Mouse (Mus musculus): ENCODE results near the gene Gstm7. TPM values are rescaled to one million over a fixed set of nuclear protein-coding genes. Genes with fewer than 3 reads are reported as not detected.
"Not testable (repeated sequence)": the region's sequence is repeated elsewhere in the genome, so short reads cannot be mapped to it uniquely, and the experiment has no call there.

Gene Gstm7
- total RNA-seq, 2 experiments from 2014 or later: 91.2 to 99.8 TPM

DNA sequence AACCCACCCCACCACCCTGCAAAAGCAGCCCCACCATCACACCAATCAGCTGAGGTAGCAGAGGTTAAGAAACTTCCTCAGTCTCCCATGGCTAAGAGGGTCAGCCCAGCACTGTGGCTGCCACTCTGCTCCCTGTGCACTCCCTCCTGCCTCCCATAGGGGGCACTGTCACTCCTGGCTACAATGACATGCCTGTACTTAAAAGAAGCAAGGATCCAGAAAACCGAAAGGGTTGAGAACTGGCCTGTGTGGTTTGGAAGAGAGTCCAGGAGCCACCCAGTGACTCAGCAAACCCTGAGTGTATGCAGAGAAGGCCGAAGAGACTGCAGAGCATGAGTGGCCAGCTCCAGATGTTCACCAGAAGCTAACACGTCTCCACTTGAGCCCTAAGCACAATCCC is 7.8 kb upstream of the Gstm7 start:
- DNase-seq (ENCODE audit: low spot score in 2 of 2): peak; percentile 52 to 60

DNA sequence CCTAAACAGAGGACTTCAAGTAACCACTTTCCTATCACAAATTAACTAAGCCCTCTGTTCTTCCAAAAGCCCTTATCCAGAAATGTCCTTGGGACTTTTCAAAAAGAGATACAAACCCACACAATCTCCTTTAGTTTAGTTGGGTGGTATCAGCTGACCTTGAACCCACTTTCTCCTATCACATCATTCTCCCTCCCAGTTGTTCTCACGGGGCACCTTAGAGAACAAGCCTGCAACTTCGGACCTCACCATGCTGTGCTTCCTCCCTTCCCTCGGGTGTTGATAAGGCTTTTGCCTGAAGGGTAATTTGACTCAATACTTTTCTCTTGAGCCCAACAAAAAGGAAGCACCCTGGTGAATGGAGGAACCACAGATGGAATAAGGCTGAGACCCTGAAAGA is 4.3 kb upstream of the Gstm7 start:
- DNase-seq (ENCODE audit: low spot score in 2 of 2): no peak

DNA sequence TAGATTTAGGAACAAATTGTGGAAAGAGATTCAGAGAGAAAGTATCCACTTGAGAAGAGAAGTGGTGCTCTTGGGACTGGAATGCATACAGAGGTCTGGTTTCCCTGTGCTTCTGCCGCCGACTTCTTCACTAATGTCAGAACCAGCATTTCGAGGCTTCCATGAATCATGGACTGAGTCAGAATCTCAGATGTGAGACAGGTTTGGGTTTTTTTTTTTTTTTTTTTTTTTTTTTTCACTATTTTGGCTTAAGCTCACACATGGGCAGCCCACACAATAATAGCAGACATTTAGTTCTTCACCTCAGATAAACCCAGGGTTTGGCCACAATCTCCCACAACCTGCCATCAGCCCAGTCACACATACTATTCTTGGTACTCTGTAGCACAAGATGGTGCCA is 3.7 kb upstream of the Gstm7 start:
- no peak for DNase-seq (ENCODE audit: low spot score in 2 of 2)

DNA sequence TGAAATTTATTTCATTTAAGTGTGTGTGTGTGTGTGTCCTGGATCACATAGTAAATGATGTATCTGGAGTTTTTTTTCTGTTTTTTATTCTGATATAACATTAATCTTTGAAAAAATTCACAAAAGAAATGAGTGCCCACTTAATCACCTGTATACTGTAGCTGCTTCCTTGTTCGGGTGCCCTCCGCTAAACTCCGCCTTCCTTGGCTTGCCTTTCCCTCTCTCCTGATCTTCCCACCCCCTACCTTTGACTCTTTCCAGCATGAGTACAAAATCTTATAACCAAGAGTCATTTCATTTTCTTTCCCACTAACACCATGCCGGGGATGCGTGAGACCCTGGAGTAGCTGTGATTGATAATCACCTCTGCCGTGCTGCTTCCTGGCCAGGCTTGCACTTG is 511 bp upstream of the Gstm7 start:
- no peak for DNase-seq (ENCODE audit: low spot score in 2 of 2)

DNA sequence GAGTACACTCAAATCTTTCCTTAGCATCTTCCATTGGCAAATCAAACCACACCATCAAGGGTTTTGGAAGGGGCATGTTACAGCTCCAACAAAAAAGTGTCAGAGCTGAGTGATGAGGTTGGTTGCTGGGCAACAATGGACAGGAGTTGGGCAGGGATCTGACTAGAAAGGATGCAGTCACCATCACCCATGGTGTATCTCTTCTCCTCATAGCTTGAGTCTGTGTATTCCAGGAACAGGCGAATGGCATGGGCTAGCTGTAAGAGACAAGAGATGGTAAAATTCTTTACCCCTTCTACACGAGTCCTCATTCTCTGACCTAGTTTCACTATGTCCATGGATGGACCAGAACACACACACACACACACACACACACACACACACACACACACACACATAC is 483 bp downstream of the Gstm7 start:
- DNase-seq (ENCODE audit: low spot score in 2 of 2): no peak

DNA sequence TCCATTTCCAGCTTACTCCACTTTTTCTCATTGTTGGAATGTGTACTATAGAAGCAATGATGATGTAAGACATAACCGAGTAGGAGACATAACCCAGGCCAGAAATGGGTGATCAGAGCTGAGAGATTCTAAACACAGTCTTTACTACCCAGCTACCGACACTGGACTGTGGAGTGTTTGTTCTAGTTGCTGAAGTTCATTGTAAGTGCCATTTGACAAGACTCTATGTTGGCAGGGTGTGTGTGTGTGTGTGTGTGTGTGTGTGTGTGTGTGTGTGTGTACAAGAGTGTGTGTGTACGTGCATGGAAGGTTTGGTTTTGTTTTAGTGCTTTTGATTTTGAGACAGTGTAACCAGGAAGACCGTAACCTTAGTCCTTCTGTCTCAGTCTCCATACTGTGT is 1.9 kb downstream of the Gstm7 start:
- no peak for DNase-seq (ENCODE audit: low spot score in 2 of 2)

DNA sequence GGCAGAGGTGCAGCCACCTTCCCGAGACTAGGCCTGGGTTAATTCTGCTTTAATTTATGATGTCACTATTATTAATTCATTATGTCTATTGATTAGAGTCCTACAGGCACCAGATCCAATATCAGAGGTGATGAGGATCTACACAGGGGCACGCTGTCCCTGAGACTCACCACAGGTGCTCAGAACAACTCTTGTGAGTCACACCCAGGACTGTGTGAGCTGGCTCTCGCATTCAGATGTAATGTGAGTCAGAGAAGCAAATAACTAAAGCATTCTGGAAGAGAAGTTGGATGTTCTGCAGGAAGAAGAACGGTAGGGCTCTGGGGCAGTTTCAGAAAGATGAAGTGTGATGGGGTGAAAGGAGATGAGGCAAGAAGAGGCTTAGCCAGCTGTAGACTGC is 2.4 kb downstream of the Gstm7 start:
- no peak for DNase-seq (ENCODE audit: low spot score in 2 of 2)

DNA sequence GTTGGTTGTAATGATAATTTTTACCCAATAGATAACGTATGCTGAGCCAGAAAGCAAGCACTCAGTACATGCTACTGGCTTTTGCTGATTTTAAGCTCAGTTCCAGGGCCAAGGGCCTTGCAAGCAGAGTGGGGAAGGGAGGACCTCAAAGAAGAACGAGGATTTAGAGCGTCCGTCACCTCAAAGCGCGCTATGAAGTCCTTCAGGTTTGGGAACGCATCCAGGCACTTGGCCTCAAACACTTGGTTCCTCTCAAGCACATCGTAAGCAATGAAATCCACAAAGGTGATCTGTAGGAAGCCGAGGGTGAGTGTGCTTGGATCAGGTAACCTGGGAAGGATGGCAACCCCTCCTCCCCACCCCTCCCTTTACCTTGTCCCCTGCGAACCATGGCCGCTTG is 2.9 kb downstream of the Gstm7 start:
- no peak for DNase-seq (ENCODE audit: low spot score in 2 of 2)

DNA sequence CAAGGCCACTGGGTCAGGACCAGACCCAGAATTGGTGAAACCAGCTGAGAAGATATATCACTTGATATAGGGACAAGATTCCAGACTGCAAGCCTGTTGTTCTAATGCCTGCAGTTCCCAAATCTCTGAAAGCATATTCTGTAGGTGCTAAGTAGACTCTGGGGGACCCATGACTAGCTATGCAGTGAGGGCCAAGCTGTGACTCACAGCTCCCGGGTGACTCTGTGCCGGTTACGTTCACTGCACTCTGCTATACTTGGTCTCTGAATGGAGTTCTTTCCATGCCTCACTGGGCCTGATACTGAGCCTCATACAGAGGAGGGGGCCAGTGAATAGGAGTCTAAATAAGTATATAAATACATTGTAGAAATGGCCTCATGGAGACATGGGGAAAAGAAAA is 3.8 kb downstream of the Gstm7 start:
- DNase-seq (ENCODE audit: low spot score in 2 of 2): no peak

DNA sequence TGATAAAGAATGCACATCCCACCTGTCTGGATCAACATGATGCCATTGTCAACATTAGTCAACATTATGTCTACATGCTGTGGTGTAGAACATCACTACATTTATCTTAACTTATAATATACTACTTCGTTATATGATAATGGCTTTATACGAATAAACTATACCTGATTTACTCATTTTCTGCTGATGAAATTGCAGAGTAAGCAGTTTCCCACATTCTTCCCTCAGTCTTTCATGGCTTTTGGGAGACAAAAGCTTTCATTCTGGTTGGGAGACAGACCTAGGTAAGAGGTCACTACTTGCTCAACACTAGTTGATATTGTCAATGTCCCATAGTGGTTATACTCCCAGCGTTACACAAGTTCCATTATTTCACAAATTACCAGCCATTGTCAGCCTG is 6.3 kb downstream of the Gstm7 start:
- DNase-seq (ENCODE audit: low spot score in 2 of 2): no peak

DNA sequence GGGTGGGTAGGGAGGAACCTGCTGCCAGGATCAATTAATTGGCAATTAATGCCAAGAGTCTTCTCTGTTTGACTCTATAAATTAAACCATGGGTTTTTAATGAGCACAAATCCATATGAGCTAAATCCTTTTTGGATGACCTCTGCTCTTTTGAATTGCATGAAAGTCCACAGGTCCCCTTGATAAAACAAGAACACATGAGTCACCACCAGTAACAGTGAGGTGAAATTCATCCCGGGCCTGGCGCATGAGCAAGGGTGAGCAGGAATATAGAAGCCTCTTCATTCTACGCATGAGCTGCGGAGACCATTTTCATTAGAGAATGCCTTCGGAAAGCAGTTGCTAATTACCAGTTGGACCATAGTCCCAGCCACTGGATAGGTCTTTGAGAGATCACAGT is 11.3 kb downstream of the Gstm7 start:
- DNase-seq (ENCODE audit: low spot score in 2 of 2): no peak

DNA sequence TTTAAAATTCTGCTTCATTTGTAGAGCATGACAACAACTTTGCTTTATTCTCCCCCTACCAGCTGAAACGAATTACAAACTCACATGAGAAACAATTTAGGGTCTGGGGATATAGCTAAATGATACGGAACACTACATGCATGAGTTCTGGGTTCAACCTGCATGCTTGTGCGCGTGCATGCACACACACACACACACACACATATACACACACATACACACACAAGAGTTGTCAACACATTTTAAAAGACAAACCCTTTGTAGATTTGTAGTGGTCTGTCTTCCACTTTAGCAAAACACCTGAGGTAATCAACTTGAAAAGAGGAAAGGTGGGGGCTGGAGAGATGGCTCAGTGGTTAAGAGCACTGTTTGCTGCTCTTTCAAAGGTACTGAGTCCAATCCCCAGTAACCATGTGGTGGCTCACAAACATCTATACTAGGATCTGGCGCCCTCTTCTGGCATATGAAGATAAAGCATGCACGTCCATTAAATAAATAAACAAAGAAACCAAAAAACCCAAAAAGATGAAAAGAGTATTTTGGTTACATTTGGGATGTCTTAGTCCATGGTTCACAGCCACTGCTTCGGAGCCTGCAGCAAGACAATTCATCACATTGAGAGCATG is 13.7 kb downstream of the Gstm7 start:
- peak; percentile 54 to 77 for DNase-seq (ENCODE audit: low spot score in 2 of 2)

DNA sequence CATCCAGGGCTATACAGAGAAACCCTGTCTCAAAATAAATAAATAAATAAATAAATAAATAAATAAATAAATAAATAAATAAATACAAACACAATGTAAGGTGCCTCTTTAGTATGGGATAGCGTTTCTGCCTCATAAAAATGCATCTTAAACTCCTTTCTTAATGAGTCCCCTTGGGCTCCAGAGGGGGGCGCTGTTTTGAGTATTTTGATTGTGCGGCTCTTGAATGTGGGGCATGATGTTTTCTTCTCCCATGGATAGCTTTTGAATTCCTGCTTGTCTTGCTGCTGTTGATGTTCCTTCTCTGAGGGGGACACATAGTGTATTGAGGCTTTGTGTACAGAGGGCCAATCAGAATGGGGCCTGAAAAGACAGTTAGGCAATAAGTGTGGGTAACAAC is 14.5 kb downstream of the Gstm7 start:
- no peak for DNase-seq (ENCODE audit: low spot score in 2 of 2)

DNA sequence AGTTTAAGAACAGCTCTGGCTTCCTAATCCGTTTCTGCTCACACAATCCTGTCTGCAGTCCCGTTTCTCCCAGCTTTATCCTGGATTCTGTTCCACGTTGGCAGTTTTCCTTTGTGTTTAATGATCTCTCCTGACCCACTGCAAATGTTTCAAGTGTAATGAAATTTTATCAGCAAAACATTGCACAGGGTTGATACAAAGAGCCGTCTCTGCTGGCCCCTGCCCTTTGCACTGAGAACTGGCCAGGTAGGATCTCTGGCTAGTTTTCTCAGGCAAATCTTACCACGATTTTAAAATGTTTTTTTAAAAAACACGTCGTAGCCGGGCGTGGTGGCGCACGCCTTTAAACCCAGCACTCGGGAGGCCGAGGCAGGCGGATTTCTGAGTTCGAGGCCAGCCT is 14.9 kb downstream of the Gstm7 start:
- no peak for DNase-seq (ENCODE audit: low spot score in 2 of 2)

DNA sequence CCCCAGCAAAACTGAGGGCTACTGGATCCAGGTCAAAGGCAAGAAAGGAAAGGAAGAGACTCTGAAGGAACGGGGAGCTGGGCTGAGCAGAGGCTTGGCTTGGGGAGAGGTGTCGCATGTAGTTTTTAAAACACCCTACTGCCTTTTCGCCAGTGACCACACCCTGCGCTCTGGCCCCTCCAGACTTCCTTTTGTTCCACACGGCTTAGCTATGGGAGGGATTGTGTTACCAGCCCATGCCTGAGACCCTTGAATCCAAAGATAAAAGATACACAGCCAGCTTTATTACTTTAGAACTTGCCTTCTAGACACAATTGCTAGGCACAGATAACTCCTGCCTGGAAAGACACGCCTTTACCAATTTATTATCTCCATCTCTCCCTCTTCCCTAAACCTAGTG is 25.7 kb downstream of the Gstm7 start:
- no peak for DNase-seq (ENCODE audit: low spot score in 2 of 2)

DNA sequence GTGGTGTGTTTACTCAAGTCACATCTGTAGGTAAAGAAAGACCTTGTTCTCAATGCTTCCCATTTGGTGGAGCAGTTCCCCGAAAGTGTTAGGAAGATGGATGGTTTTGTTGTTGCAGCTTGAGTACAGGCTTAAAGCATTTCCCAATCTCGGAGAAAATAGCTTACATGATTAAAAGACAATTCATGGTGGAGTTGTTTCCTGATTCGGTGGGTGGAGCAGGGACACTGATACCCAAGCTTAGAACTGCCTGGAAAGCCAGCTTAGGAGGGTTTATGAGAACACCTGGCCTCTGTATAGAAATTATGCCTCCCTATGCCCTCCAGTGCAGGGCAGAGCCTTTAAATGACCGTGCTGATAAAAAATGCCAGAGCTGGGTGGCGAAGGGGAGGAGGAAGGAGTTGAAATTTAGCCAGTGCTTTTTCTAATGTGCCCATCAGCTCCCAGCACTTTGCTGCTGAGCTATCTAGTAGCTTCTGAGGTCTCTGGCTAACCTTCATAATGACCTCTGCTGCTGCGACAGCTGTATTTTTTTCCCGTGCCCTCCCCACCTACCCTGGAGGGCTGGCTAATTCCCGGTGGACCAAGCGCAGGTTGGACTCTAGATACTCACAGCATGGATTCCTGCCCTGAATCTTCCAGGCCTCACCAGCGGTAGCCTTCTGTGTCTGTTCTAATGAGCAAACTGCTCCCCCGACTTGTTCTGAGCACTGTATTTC is 30.5 kb downstream of the Gstm7 start:
- no peak for DNase-seq (ENCODE audit: low spot score in 2 of 2)

DNA sequence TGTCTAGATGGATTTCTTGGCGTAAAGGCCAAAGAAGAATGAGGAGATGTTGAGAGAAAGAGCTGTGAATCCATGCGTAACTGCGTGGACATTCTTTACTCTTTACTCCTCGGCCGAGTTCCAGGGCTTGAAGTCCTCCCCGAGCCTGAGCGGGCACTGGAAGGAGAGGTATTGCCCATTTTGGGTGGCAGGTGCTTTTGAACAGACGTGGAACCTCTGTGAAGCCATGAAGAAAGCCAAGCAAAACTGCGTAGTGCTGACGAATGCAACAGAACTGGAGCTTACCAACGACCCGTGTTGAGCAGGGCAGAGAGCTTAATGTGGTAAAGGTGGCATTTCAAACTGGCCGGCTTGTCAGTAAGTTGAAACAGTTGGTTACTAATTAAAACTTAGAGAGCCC is 32.9 kb downstream of the Gstm7 start:
- DNase-seq (ENCODE audit: low spot score in 2 of 2): no peak

DNA sequence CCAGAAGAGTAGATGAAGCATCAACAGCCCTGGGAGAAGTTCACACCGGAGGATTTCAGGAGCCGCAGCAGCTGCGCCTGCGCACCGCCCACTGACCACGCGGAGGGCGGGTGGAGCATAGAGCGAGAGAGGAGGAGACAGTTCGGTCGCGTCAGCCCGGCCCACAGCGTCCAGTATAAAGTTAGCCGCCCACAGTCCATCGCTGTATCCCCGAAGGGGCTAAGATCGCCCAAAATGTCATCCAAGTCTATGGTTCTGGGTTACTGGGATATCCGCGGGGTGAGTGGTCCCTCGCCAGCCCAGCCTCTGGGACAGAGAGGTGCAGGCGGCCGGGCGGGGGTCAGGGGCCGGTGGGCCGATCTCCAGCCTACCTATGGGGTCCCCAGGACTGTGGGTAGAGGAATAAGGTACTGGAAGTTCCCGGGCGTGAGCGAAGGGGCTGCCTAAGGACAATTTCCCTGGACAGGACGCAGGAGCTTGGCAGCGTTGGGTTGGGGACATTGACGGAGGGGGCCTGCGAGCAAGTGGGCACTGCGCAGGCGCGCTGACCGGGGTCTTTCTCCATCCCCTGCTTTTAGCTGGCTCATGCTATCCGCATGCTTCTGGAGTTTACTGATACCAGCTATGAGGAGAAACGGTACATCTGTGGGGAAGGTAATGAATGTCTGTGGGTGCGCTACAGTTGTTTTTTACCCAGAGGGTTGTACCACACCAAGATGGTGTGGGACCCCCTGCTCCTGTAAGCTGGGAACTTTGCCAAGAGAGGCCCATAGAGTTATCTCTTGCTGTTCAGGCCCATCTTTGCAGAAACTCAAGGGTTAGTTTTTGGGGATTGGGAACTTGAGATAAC is 35.7 kb downstream of the Gstm7 start, which contains the start of gene Gstm5:
Gene Gstm5, plus strand, starts transcription at position 102 of the 850 bp plus-strand sequence.
- DNase-seq (ENCODE audit: low spot score in 2 of 2): peak; percentile 87 to 93

DNA sequence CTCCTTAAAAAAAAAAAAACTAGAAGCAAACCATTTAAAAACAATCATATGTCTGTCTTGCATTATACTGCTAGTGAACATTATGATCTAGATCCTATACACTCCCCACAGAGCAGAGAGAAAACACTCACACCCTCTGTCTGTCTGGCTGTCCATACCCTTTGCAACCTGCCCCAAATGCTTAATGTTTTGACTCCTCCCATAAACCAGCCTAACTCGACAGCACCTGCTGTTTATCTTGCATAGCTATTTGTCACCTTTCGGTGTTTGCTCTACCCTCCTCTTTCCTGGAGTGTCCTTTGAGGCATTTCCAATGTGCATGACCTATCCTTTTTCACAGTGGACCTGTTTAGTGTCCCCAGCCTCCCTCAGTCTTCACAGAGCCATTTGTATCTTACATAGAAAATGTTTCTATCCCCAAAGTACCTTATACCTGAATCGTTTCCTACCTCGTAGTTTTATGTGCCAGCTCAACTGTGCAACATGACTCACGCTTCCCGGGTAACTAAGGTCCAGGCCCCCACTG is 36.4 kb downstream of the Gstm7 start:
- DNase-seq (ENCODE audit: low spot score in 2 of 2): no peak

DNA sequence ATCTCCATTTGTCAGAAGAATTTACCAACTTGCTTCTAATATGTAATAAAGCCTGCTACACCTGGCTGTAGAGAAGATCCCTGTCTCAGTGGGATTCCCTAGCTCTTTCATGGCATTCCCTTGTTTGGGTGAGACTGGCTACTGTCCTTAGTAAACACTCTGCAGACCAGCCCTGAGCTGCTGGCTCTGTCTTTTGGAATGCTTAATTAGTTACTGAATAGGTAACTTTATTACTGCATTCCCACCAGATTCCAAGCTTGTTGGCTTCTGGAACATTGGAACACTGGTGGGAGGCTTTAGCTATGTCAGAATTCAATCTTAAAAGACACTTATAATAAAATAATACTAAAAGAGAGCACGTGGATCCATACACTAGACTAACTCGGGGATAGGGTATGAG is 42.4 kb downstream of the Gstm7 start:
- not testable (repeated sequence) for DNase-seq (ENCODE audit: low spot score in 2 of 2)

DNA sequence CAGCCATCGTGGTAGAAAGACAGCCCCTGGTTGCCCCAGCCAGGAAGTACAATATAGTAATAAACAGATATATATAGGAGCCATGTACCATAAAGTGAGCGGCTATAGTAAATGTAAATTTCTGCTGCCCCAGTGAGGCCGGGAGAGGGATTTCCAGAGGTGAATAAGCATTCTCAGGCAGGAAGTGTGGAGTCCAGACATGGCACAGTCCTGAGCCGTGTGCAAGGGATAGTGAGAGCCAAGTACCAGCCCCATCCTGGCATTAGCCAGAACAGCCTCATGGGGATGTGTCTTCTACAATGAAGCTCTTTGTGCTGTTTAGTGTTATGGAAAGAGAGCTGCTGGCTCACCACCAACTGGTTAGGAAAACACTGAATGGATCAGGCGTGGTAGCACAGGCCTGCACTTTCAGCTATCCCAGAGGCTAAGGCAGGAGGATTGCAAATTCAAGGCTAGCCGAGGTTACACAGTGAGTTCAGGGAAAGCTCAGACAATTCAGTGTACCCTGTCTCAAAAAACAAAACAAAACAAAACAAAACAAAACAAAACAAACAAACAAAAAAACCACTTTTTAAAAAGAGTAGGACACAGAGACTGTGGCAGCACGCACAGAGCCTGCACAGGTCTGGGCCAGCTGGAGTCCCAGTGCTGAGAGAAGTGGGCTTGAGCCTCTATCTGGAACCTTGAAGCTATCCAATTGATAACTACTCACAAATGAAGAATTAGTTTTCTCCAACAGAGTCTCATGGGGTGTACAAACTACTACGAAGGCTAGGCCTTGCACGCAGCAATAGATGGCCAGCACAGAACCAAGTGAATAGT is 43.7 kb downstream of the Gstm7 start:
- DNase-seq (ENCODE audit: low spot score in 2 of 2): peak; percentile 40 to 45

All from left cerebral cortex, adult 18-20 months (tissue).